Mouse (Mus musculus) macrophage (primary cell): ENCODE data around the gene LTO1. TPM values are rescaled to one million over a fixed set of nuclear protein-coding genes. Genes with fewer than 3 reads are reported as not detected.

Experiments used
- H3K27ac ChIP-seq: fragments of 350-480 bp; formaldehyde crosslinking; 2 replicates; pipeline ENCODE4 v1.9.0; 2021
- H3K36me3 ChIP-seq: fragments of 350-480 bp; formaldehyde crosslinking; 2 replicates; pipeline ENCODE4 v1.9.0; 2021; ENCODE audit errors: inconsistent target
- H3K4me3 ChIP-seq: fragments of 350-480 bp; formaldehyde crosslinking; 2 replicates; pipeline ENCODE4 v1.9.0; 2021; ENCODE audit errors: inconsistent target
- H3K79me2 ChIP-seq: fragments of 350-480 bp; formaldehyde crosslinking; 2 replicates; pipeline ENCODE4 v1.9.0; 2021; ENCODE audit errors: inconsistent target
- WGBS: methylation state at CpG from one replicate; pipeline ENCODE4 v1.1.7; 2026; ENCODE audit warnings: inconsistent platforms; ENCODE audit not compliant: missing documents; 5-methylcytosine and 5-hydroxymethylcytosine counted together
- polyA plus RNA-seq: library from polyadenylated mRNA; stranded (reverse); fragments of 250-400 nt; gene quantifications from 3 replicates; pipeline ENCODE4 v1.2.4, GENCODE M21; 2018; ENCODE audit warnings: inconsistent platforms

Gene LTO1
- polyA plus RNA-seq, 1 experiment from 2014 or later = 40.9 TPM

DNA sequence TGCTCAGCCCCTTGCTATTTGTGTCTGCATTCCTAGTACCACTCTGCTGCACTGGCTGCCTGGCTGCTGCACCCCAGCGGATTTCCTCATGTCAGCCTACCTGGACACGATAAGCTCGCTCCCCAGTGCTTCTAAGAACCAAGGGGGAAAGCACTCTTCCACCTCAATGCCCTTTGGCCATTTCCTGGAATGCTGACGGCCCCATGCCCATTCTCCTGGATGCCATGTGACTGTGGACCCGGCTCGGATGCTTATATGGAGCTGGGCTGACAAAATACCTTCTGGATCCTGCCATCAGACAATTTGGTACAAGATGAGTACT is 13.9 kb downstream of the LTO1 start:
- Histone ChIP-seq H3K79me2 (peaks cover 3% of the 10 kb centered on the region; the same call in 1 of the 2 replicates), H3K27ac (no peak overlapping the region), H3K36me3 (peaks cover 17% of the 10 kb centered on the region; the same call in 1 of the 2 replicates), H3K4me3 (no peak overlapping the region)
- WGBS = 91% methylated on average over 6 of the region's 6 CpGs

DNA sequence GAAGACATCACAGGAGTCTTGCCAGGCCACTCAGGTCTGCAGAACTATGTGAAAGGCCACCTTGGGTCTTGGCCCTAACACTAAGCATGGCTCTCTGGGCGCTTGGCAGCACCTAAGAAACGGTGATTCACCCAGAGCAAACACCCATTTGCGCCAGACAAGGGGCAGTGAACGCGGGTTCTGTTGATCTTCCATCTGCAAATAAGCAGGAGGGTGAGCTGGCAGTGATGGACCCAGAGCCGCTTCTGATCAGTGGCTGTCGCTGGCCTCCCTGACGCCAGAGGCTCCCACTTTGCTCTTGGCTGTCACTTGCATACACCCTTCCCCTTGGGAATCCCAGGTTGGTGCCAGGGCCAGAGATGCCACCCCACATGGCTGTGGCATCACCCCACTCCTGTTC is 14.6 kb downstream of the LTO1 start:
- H3K27ac ChIP-seq = no peak overlapping the region
- peaks cover 9% of the 10 kb centered on the region for H3K79me2 ChIP-seq
- no peak overlapping the region for H3K4me3 ChIP-seq
- H3K36me3 ChIP-seq = peaks cover 22% of the 10 kb centered on the region; the same call in 1 of the 2 replicates
- 95% methylated on average over 8 of the region's 8 CpGs for WGBS

DNA sequence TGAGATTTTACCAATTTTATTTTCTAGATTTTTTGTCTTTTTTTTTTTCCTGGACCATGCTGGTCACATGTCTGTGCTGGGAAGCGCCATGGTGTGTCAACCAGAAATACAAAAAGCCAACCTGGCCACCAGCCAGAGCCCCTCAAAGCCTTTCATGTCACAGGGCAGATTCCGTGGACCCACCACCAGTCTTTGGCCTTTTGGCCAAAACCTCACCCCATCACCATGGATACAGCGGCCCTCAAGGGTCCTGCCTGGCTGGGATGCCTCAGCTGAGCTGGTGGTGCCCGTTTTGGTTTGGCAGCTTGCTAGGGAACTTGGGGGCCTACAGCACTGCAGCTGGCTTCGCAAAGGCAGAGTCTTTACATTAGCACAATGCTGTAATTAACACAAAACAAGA is 15.0 kb downstream of the LTO1 start:
- H3K36me3 ChIP-seq = peaks cover 27% of the 10 kb centered on the region
- no peak overlapping the region for H3K4me3 ChIP-seq
- WGBS = 95% methylated on average over 5 of the region's 5 CpGs

DNA sequence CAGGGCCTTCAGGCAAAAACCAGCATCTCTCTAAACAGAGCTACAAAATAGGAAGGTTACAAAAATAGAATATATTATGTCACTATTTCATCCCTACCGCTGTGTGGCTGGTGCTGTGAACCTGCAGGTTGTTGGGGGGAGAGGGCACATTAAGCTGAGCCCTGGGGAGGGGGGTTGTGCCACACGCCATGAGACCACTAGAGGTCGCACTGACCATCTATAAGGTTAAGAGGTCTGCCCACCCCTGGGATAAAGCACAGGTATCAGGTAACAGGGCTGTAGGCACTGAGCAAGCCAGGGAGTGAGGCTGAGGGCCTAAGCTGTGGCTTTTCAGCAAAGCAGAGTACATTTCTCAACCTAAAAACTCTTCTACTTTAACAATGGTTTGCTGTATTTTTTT is 16.9 kb downstream of the LTO1 start:
- Histone ChIP-seq H3K36me3 (peaks cover 32% of the 10 kb centered on the region), H3K4me3 (no peak overlapping the region), H3K79me2 (peaks cover 32% of the 10 kb centered on the region), H3K27ac (peak overlapping the region; percentile 46)
- WGBS = 41% methylated on average over 3 of the region's 3 CpGs

More for the DNA sequence above, 15.0 kb downstream of the LTO1 start:
- H3K27ac ChIP-seq = no peak overlapping the region
- H3K79me2 ChIP-seq = peaks cover 13% of the 10 kb centered on the region

DNA sequence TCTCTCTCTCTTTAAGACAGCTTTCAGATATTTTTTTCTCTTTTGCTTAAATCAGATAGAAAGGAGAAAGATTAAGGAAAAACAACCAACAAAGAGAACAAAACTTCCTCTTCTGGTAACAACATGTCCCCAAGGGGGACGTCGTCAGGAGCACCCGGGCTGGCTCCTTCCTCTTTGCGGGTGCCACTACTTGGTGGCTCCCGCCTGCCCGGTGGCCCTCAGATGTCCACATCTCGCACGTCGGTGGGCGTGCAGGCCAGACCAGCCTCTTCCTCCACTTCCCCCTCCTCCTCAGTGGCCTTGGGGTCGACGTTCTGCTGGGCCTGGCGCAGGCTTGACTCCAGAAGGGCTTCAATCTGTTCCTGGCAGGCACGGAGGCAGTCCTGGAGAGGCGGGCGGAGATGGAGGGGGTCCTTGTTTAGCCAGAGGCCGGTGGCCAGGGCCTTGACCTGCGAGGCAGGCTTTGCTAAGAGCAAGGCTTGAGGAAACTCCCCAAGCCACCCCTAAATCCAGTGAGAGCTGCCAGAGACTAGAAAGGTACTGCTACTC is 17.6 kb downstream of the LTO1 start:
- Histone ChIP-seq H3K27ac (peak overlapping the region; percentile 46), H3K79me2 (peaks cover 39% of the 10 kb centered on the region), H3K36me3 (peaks cover 36% of the 10 kb centered on the region), H3K4me3 (no peak overlapping the region)
- WGBS = 25% methylated on average over 18 of the region's 18 CpGs

DNA sequence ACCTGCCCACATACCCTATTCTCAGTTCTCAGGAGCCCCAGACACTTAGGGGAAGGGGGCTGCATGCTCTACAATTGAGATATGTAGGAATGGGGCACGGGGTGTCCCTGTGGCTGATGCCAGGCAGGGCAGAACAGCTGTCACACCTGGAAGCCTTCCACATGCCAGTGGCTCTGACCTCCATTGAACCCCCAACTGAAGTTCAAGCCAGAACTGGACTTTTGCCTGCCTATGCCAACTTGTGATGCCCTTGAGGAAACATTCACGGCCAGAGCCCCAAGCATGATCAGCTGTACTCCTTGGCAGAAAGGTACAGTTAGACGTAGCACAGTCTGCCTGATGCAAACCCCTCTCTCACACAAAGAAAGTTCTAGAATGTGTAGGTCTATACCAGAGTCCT is 18.4 kb downstream of the LTO1 start:
- Histone ChIP-seq H3K36me3 (peaks cover 36% of the 10 kb centered on the region), H3K79me2 (peaks cover 47% of the 10 kb centered on the region), H3K27ac (no peak overlapping the region), H3K4me3 (no peak overlapping the region)
- WGBS = 97% methylated on average over 3 of the region's 3 CpGs

DNA sequence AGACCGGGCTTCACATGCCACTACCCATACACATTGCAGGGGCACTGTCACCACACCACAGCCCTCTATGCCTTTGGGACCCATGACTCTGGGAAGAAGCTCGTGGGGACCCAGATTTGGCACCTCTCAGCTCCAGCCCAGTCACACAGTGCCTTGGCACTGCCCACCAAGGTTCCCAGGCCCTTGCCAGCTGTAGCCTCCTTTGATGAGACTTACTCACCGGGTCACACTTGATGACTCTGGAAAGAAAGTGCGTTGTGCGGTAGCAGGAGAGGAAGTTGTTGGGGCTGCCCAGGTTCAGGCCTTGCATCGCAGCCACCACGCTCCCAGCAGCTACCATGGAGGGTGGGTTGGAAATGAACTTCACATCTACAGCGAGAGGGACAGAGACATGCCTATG is 18.9 kb downstream of the LTO1 start:
- Histone ChIP-seq H3K79me2 (peaks cover 52% of the 10 kb centered on the region), H3K36me3 (peaks cover 32% of the 10 kb centered on the region), H3K27ac (no peak overlapping the region), H3K4me3 (no peak overlapping the region)
- WGBS = 66% methylated on average over 8 of the region's 8 CpGs

GRCm38 (mm10) chr7:144934901-144935300 is 20.0 kb downstream of the LTO1 start:
- no peak overlapping the region for H3K4me3 ChIP-seq
- H3K36me3 ChIP-seq = peaks cover 24% of the 10 kb centered on the region
- peaks cover 58% of the 10 kb centered on the region for H3K79me2 ChIP-seq
- H3K27ac ChIP-seq = no peak overlapping the region
- 97% methylated on average over 5 of the region's 5 CpGs for WGBS

GRCm38 (mm10) chr7:144935563-144935962 is 20.7 kb downstream of the LTO1 start:
- peaks cover 24% of the 10 kb centered on the region for H3K36me3 ChIP-seq
- peak overlapping the region; percentile 89; the same call in 1 of the 2 replicates for H3K27ac ChIP-seq
- 72% methylated on average over 5 of the region's 5 CpGs for WGBS
- no peak overlapping the region for H3K4me3 ChIP-seq
- H3K79me2 ChIP-seq = peaks cover 58% of the 10 kb centered on the region

DNA sequence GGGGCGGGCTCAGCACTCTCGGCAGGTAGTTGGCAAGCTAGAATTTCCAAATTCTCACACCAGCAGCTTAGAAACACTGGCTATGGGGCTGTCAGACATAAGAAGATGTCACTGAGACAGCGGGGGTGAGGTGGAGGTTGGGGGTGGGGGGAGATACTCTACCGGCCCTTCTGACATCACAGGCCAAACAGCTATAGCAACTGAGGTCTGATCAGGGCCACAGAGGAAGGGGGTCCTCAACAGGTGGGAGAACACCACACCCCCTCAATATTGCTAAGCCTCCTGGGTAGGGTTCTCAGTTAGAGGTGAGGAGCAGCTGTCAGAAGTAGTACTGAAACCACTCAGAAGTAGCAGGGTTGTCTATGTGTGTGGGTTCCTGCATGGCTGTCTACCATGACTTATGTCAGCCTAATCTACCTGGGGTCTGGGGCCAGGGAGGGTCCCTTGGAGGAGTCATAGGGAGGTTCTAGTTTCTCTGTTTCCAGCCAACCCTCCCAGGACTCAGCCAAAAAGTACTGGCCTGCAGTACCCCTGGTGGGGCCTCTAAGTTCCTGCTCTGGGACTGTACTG is 21.5 kb downstream of the LTO1 start:
- no peak overlapping the region for H3K4me3 ChIP-seq
- WGBS = 95% methylated on average over 4 of the region's 4 CpGs
- H3K79me2 ChIP-seq = peaks cover 58% of the 10 kb centered on the region
- H3K36me3 ChIP-seq = peaks cover 24% of the 10 kb centered on the region
- H3K27ac ChIP-seq = peak overlapping the region; percentile 89; the same call in 1 of the 2 replicates

GRCm38 (mm10) chr7:144937490-144937889 is 22.6 kb downstream of the LTO1 start:
- 1% methylated on average over 20 of the region's 20 CpGs for WGBS
- H3K27ac ChIP-seq = peak overlapping the region; percentile 89
- H3K4me3 ChIP-seq = peak overlapping the region; percentile 96
- peaks cover 58% of the 10 kb centered on the region for H3K79me2 ChIP-seq
- H3K36me3 ChIP-seq = peaks cover 24% of the 10 kb centered on the region

DNA sequence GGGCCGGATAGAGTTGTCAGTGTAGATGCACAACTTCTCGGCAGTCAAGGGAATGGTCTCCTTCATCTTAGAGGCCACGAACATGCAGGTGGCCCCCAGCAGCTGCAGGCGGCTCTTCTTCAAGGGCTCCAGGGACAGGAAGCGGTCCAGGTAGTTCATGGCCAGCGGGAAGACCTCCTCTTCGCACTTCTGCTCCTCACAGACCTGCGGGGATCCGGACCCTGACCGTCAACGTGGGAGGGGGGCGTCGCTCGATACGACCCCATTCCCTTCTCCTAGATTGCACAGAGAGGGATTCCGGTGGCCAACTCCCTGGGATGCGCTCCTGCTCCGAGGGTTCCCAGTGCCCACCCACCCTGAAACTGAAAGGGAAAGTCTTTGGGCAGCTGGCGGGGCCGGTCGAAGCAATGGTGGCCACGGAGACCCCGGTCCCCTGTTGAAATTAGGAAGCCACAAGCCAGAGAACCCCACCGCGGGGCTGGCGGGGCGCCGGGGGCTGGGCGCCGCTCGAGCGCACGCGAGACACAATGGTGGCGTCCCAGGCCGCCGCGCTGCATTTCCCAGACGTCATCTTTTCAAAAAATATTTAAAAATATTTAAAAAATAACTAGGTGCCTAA is 23.1 kb downstream of the LTO1 start:
- WGBS = 2% methylated on average over 38 of the region's 39 CpGs
- Histone ChIP-seq H3K27ac (peak overlapping the region; percentile 89), H3K36me3 (peaks cover 24% of the 10 kb centered on the region), H3K79me2 (peaks cover 58% of the 10 kb centered on the region), H3K4me3 (peak overlapping the region; percentile 96)

GRCm38 (mm10) chr7:144938661-144939343 is 23.9 kb downstream of the LTO1 start:
- Histone ChIP-seq H3K27ac (peak overlapping the region; percentile 89), H3K36me3 (peaks cover 20% of the 10 kb centered on the region), H3K79me2 (peaks cover 55% of the 10 kb centered on the region), H3K4me3 (peak overlapping the region; percentile 96)
- under 1% methylated on average over 29 of the region's 32 CpGs for WGBS

- 0% methylated on average over 33 of the region's 45 CpGs for WGBS
- peak within 1 kb of the TSS; percentile 89 for H3K27ac ChIP-seq
Measured at GRCm38 (mm10) chr7:144939344-144940002, 24.6 kb downstream of the LTO1 start, which contains the start of gene Ccnd1. TSS of gene Ccnd1 (minus strand) at chr7:144939925.

More at GRCm38 (mm10) chr7:144939344-144940002, 24.6 kb downstream of the LTO1 start, which contains the start of gene Ccnd1:
- H3K4me3 ChIP-seq = peak within 1 kb of the TSS; percentile 96
- peaks cover 14% of the 10 kb centered on the region for H3K36me3 ChIP-seq
- H3K79me2 ChIP-seq = peaks cover 49% of the 10 kb centered on the region
